Mouse (Mus musculus) CH12.LX (cell line): ENCODE data around the gene 4930447C04Rik. TPM values are rescaled to one million over a fixed set of nuclear protein-coding genes. Genes with fewer than 3 reads are reported as not detected.

Experiments used
- DNase-seq: peaks from one replicate; pipeline ENCODE4 v3.0.0-alpha.2; 2013; ENCODE audit errors: extremely low read depth
- H3K27ac ChIP-seq: 2 replicates; pipeline ENCODE4 v1.5.1; 2012; ENCODE audit warnings: low read depth, mild to moderate bottlenecking, control low read depth, moderate library complexity; ENCODE audit not compliant: insufficient read depth
- H3K27me3 ChIP-seq: replicated peaks from 2 replicates; pipeline ENCODE3; 2012; ENCODE audit warnings: inconsistent platforms
- H3K36me3 ChIP-seq, 2 experiments: replicated peaks in 1 of 2; 2 replicates each; pipeline versions ENCODE3 to v1.6.1; 2012; ENCODE audit warnings: inconsistent platforms in 1 of 2, low read length in 1 of 2, mild to moderate bottlenecking in 1 of 2, mixed read lengths in 1 of 2, moderate library complexity in 1 of 2; ENCODE audit not compliant: control insufficient read depth in 1 of 2, insufficient read depth in 1 of 2
- H3K4me1 ChIP-seq, 2 experiments: 2 replicates each; pipeline ENCODE4 v1.6.1; 2012; ENCODE audit warnings: inconsistent platforms in 1 of 2, moderate library complexity in 1 of 2; ENCODE audit not compliant: insufficient read depth in 2 of 2, control insufficient read depth in 1 of 2
- H3K4me2 ChIP-seq: 2 replicates; pipeline ENCODE4 v1.6.1; 2012; ENCODE audit warnings: low read depth, mild to moderate bottlenecking, control low read depth; ENCODE audit not compliant: poor library complexity, insufficient read depth, severe bottlenecking
- H3K4me3 ChIP-seq, 3 experiments: fragments of 150-350 bp in 1 of 3; sonication (generic) in 1 of 3; replicated peaks in 1 of 3; 2 replicates each; pipeline versions ENCODE3 to v1.5.1; 2011 to 2012; ENCODE audit warnings: low read depth in 2 of 3, low read length in 2 of 3, mild to moderate bottlenecking in 2 of 3, moderate library complexity in 2 of 3, control low read depth in 1 of 3, improper control_type of control experiment in 1 of 3, inconsistent platforms in 1 of 3, mixed read lengths in 1 of 3; ENCODE audit not compliant: poor library complexity in 1 of 3
- H3K79me2 ChIP-seq: replicated peaks from 2 replicates; pipeline ENCODE4 v1.6.1; 2012; ENCODE audit warnings: mild to moderate bottlenecking, moderate library complexity; ENCODE audit not compliant: control insufficient read depth, poor library complexity, insufficient read depth, severe bottlenecking; ENCODE audit errors: extremely low read depth
- H3K9ac ChIP-seq: 2 replicates; pipeline ENCODE4 v1.6.1; 2012; ENCODE audit warnings: low read depth, mild to moderate bottlenecking, control low read depth, moderate library complexity; ENCODE audit not compliant: insufficient read depth
- H3K9me3 ChIP-seq: replicated peaks from 2 replicates; pipeline ENCODE3; 2012; ENCODE audit warnings: low read length, inconsistent platforms, mixed read lengths
- BHLHE40 ChIP-seq: IDR thresholded peaks from 2 replicates; pipeline ENCODE4 v1.6.1; 2011; ENCODE audit warnings: mild to moderate bottlenecking, low read depth, low read length, improper control_type of control experiment
- CHD1 ChIP-seq: IDR thresholded peaks from 2 replicates; pipeline ENCODE4 v1.6.1; 2012; ENCODE audit warnings: low read depth, low read length, improper control_type of control experiment, inconsistent platforms
- CHD2 ChIP-seq: IDR thresholded peaks from 2 replicates; pipeline ENCODE4 v1.6.1; 2011; ENCODE audit warnings: low read length, improper control_type of control experiment
- CTCF ChIP-seq, 2 experiments: IDR thresholded peaks in 1 of 2; conservative IDR thresholded peaks in 1 of 2; 2 replicates each; pipeline ENCODE4 v1.5.1; 2011 to 2012; ENCODE audit warnings: low read depth in 2 of 2, low read length in 2 of 2, improper control_type of control experiment in 1 of 2, inconsistent platforms in 1 of 2, mild to moderate bottlenecking in 1 of 2, moderate library complexity in 1 of 2
- E2F4 ChIP-seq: IDR thresholded peaks from 2 replicates; pipeline ENCODE4 v1.6.1; 2011; ENCODE audit warnings: low read depth, low read length, improper control_type of control experiment; ENCODE audit not compliant: insufficient replicate concordance
- ELF1 ChIP-seq: IDR thresholded peaks from 2 replicates; pipeline ENCODE4 v1.6.1; 2014; ENCODE audit warnings: low read depth, mild to moderate bottlenecking, inconsistent platforms, low read length, improper control_type of control experiment
- ETS1 ChIP-seq: conservative IDR thresholded peaks from 2 replicates; pipeline ENCODE4 v1.6.1; 2012; ENCODE audit warnings: low read depth, mild to moderate bottlenecking, inconsistent platforms, low read length, improper control_type of control experiment, moderate library complexity
- HCFC1 ChIP-seq: IDR thresholded peaks from 2 replicates; pipeline ENCODE4 v1.6.1; 2012; ENCODE audit warnings: low read depth, mild to moderate bottlenecking, inconsistent platforms, low read length, improper control_type of control experiment
- IRF4 ChIP-seq: IDR thresholded peaks from 2 replicates; pipeline ENCODE4 v1.6.1; 2014; ENCODE audit warnings: low read depth, mild to moderate bottlenecking, inconsistent platforms, low read length, improper control_type of control experiment
- KAT2A ChIP-seq: IDR thresholded peaks from 2 replicates; pipeline ENCODE4 v1.6.1; 2012; ENCODE audit warnings: low read length, improper control_type of control experiment, inconsistent platforms; ENCODE audit not compliant: insufficient replicate concordance
- PAX5 ChIP-seq: IDR thresholded peaks from 2 replicates; pipeline ENCODE4 v1.6.1; 2012; ENCODE audit warnings: low read length, inconsistent platforms, mixed read lengths
- POLR2A ChIP-seq: IDR thresholded peaks from 2 replicates; pipeline ENCODE4 v1.6.1; 2011; ENCODE audit warnings: low read depth, mild to moderate bottlenecking, improper control_type of control experiment, low read length
- POLR2AphosphoS2 ChIP-seq: IDR thresholded peaks from 2 replicates; pipeline ENCODE4 v1.6.1; 2011; ENCODE audit warnings: low read depth, low read length, improper control_type of control experiment
- RAD21 ChIP-seq: IDR thresholded peaks from 2 replicates; pipeline ENCODE4 v1.6.1; 2011; ENCODE audit warnings: low read depth, mild to moderate bottlenecking, low read length, improper control_type of control experiment, moderate library complexity
- RCOR1 ChIP-seq: conservative IDR thresholded peaks from 2 replicates; pipeline ENCODE4 v1.6.1; 2012; ENCODE audit warnings: low read depth, mild to moderate bottlenecking, inconsistent platforms, low read length, improper control_type of control experiment
- SIN3A ChIP-seq: IDR thresholded peaks from 2 replicates; pipeline ENCODE4 v1.6.1; 2012; ENCODE audit warnings: low read length, improper control_type of control experiment, inconsistent platforms
- SMC3 ChIP-seq: IDR thresholded peaks from 2 replicates; pipeline ENCODE4 v1.6.1; 2011; ENCODE audit warnings: low read depth, low read length, improper control_type of control experiment
- TBP ChIP-seq: conservative IDR thresholded peaks from 2 replicates; pipeline ENCODE4 v1.6.1; 2011; ENCODE audit warnings: low read depth, low read length, improper control_type of control experiment
- UBTF ChIP-seq: IDR thresholded peaks from 2 replicates; pipeline ENCODE4 v1.6.1; 2012; ENCODE audit warnings: low read depth, mild to moderate bottlenecking, inconsistent platforms, low read length, improper control_type of control experiment, moderate library complexity
- ZC3H11A ChIP-seq: IDR thresholded peaks from 2 replicates; pipeline ENCODE4 v1.6.1; 2012; ENCODE audit warnings: low read depth, mild to moderate bottlenecking, inconsistent platforms, low read length, improper control_type of control experiment
- ZNF384 ChIP-seq: IDR thresholded peaks from 2 replicates; pipeline ENCODE4 v1.6.1; 2012; ENCODE audit warnings: low read depth, low read length, improper control_type of control experiment, inconsistent platforms
- dilution Hi-C: fragments of 300-500 bp; cut with MboI; formaldehyde crosslinking; loops from 2 replicates; pipeline ENCODE4 v1.14.3; 2020; ENCODE audit warnings: low sequenced_read_pairs; ENCODE audit not compliant: extremely low pct_unique_long_range_greater_than_20kb, extremely low pct_ligation_motif_present
- in situ Hi-C: fragments of 300-500 bp; cut with MboI; formaldehyde crosslinking; loops from 3 replicates; pipeline ENCODE4 v1.14.3; 2019; ENCODE audit warnings: low sequenced_read_pairs, low pct_ligation_motif_present, low pct_unique_long_range_greater_than_20kb, mixed read lengths
- polyA plus RNA-seq: library from polyadenylated mRNA; unstranded; fragments of >175 nt; gene quantifications from 2 replicates; pipeline ENCODE4 v1.2.1, GENCODE M21; 2012; ENCODE audit warnings: low read depth; ENCODE audit not compliant: insufficient read length
- total RNA-seq, 2 experiments: library from RNA; depleted of rRNA; stranded (reverse); fragments of 300-350 nt in 1 of 2; fragments of >200 nt in 1 of 2; gene quantifications; 2 replicates each; pipeline ENCODE4 v1.2.3; 2012 to 2014

4930447C04Rik gene
- total and polyA plus RNA-seq, 3 experiments, result 0.52 to 0.89 (median 0.74) TPM

DNA sequence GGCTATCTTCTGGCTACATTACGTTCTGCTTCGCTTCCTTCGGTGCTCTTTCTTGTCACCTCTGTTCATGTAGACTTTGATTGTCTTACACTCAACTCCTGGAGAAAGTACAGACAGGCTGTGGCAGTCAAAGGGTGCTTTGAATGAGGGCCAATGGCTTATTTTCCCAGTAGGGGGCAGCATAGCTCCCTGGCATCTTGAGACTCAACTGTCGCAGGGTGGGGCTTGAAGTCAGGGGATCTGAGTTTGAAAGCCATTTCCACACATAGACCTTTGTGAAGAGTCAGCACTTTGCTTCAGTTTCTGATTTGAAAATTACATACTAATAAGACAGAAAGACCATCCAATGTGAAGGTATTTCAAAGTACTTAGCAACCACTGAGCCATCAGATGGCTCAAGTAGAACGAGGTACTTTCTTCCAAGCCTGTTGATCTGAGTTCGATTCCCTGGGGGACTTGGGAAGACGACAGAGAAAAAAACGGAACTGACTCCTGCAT, 105.0 kb downstream of the 4930447C04Rik start (continued):
- TF ChIP-seq PAX5, result no peak
- no peak for TF ChIP-seq POLR2A
- peak; percentile 56 to 84 for TF ChIP-seq CTCF (conservative IDR thresholded peaks at IDR 0.05 in 1 of 2, IDR thresholded peaks at IDR 0.05 in 1 of 2; ENCODE audit: low read depth in 2 of 2, low read length in 2 of 2)
- TF ChIP-seq HCFC1, result no peak
- TF ChIP-seq ZC3H11A, result no peak
- no peak for TF ChIP-seq RCOR1
- peak; percentile 60 for TF ChIP-seq RAD21
- no peak for TF ChIP-seq TBP
- TF ChIP-seq BHLHE40, result no peak
- TF ChIP-seq ZNF384, result no peak
- no peak for TF ChIP-seq SIN3A
- TF ChIP-seq CHD1, result no peak
- no peak for TF ChIP-seq POLR2AphosphoS2
- TF ChIP-seq CHD2, result no peak
- peak; percentile 73 for TF ChIP-seq SMC3
- no peak for TF ChIP-seq IRF4
- TF ChIP-seq KAT2A, result no peak
- no peak for TF ChIP-seq UBTF

DNA sequence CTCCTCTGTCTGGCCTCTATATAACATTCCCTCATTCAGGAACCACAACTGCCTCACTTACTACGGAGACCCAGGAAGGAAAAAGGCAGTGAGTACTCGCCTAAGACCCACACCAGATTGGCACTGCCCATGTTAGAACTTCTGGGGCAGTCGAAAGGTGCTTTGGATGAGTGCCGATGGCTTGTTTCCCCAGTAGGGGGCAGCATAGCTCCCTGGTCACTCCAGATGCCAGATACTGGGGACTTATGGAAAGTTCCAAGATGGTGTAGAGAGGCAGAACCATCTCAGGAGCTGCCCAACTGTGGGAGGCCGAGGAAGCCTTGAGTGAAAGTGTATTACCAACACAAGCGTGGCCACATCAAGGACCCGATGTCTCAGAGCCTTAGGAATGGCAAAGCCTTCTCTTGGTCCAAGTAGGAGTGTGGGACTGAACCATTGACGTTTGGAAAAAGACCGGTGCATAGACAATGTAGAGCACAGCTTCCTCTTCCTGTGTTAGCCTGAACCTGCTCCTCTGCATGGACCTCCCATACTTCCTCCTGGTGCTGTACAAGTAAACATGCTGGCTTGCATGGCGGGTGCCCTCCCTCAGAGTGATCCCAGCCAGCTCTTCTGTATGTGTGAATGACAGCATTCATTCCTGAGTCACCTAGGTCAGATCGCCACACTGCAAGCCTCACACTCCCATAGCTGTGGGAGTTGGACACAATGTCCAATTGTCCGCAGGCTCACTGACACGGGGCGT, 105.6 kb downstream of the 4930447C04Rik start:
- in situ Hi-C loops (loop anchor here (25.0 kb wide), 1 partner anchor 677 kb away; no protein-coding TSS in a partner anchor), dilution Hi-C loops (no loop called here)
- H3K4me2 ChIP-seq, result 0 out of 2 replicates have a peak overlapping the region, but pooled peaks have one; percentile 7
- no peak overlapping the region for H3K9ac ChIP-seq
- H3K27me3 ChIP-seq, result no peaks in the 10 kb centered on the region
- peak; percentile 63 for DNase-seq
- peak overlapping the region; percentile 5 for H3K27ac ChIP-seq
- TF ChIP-seq ETS1 (no peak), RAD21 (peak; percentile 63), SMC3 (peak; percentile 62), E2F4 (no peak), CTCF (conservative IDR thresholded peaks at IDR 0.05 in 1 of 2, IDR thresholded peaks at IDR 0.05 in 1 of 2; ENCODE audit: low read depth in 2 of 2, low read length in 2 of 2) (peak; percentile 61 to 80), ELF1 (peak; percentile 32; the same call in 1 of the 2 replicates)
- H3K9me3 ChIP-seq, result no peaks in the 10 kb centered on the region
- no peaks in the 10 kb centered on the region for H3K79me2 ChIP-seq
- H3K4me3 ChIP-seq, result no peak overlapping the region
- H3K36me3 ChIP-seq, result no peaks in the 10 kb centered on the region
- peaks cover 6 to 19% of the 10 kb centered on the region in 2 experiments for H3K4me1 ChIP-seq
